Mouse (Mus musculus) E14TG2a.4 (cell line): ENCODE measurements around the gene Polg.

Experiments used
- CTCF ChIP-seq: conservative IDR thresholded peaks from 2 replicates; pipeline ENCODE4 v1.5.1; 2014; ENCODE audit warnings: low read length
- NANOG ChIP-seq: IDR thresholded peaks from 2 replicates; pipeline ENCODE4 v1.6.1; 2014; ENCODE audit warnings: borderline replicate concordance, low read length, mixed read lengths

GRCm38 (mm10) chr7:79499596-79500570 is 33.7 kb upstream of the Polg start:
- TF ChIP-seq CTCF: no peak
- no peak for TF ChIP-seq NANOG
